Mouse (Mus musculus) forebrain, embryonic 11.5 days (tissue): ENCODE data around the gene Slc44a3. TPM values are rescaled to one million over a fixed set of nuclear protein-coding genes. Genes with fewer than 3 reads are reported as not detected.

ENCODE experiments used
- ATAC-seq: fragments of 200-750 bp; cut with Nextera tagmentation; replicated peaks from 2 replicates; pipeline ENCODE4 v1.8.0; 2017; ENCODE audit warnings: moderate TSS enrichment; ENCODE audit not compliant: low FRiP score
- DNase-seq: peaks from one replicate; pipeline ENCODE4 v3.0.0-alpha.2; 2017; ENCODE audit warnings: low spot score
- H3K27ac ChIP-seq: fragments of 300-500 bp; sonication (generic); 2 replicates; pipeline ENCODE4 v1.5.1; 2014; ENCODE audit warnings: low read depth, low read length
- H3K27me3 ChIP-seq: fragments of 300-500 bp; sonication (generic); 2 replicates; pipeline ENCODE4 v1.6.1; 2014; ENCODE audit warnings: mild to moderate bottlenecking, low read length, mixed read lengths; ENCODE audit not compliant: control insufficient read depth, insufficient read depth
- H3K36me3 ChIP-seq: fragments of 300-500 bp; sonication (generic); 2 replicates; pipeline ENCODE4 v1.6.1; 2014; ENCODE audit warnings: mild to moderate bottlenecking, low read length, moderate library complexity, mixed read lengths; ENCODE audit not compliant: control insufficient read depth, insufficient read depth
- H3K4me1 ChIP-seq: fragments of 300-500 bp; sonication (generic); replicated peaks from 2 replicates; pipeline ENCODE4 v1.6.1; 2014; ENCODE audit warnings: low read length, mixed read lengths; ENCODE audit not compliant: control insufficient read depth, insufficient read depth
- H3K4me2 ChIP-seq: fragments of 300-500 bp; sonication (generic); 2 replicates; pipeline ENCODE4 v1.6.1; 2014; ENCODE audit warnings: low read depth, mild to moderate bottlenecking, low read length, moderate library complexity, mixed read lengths; ENCODE audit not compliant: severe bottlenecking
- H3K4me3 ChIP-seq: fragments of 300-500 bp; sonication (generic); 2 replicates; pipeline ENCODE4 v1.5.1; 2014; ENCODE audit warnings: low read depth, low read length
- H3K9ac ChIP-seq: fragments of 300-500 bp; sonication (generic); 2 replicates; pipeline ENCODE4 v1.6.1; 2014; ENCODE audit warnings: low read length
- H3K9me3 ChIP-seq: fragments of 300-500 bp; sonication (generic); 2 replicates; pipeline ENCODE4 v1.6.1; 2016; ENCODE audit warnings: low read length, mixed read lengths; ENCODE audit not compliant: control insufficient read depth
- WGBS: fragments of 180-500 bp; shearing (Covaris S2); extraction: QIAGEN DNeasy Blood & Tissue Kit; methylation state at CpG from one replicate; pipeline ENCODE4 v1.1.7; 2014; 5-methylcytosine and 5-hydroxymethylcytosine counted together
- polyA plus RNA-seq: library from polyadenylated mRNA; unstranded; fragments of >200 nt; fragmentation: Nextera tagmentation; extraction: Ambion mirVana; gene quantifications from 2 replicates; pipeline ENCODE4 v1.2.1, GENCODE M21; 2014

Gene Slc44a3
- polyA plus RNA-seq, 1 experiment from 2014 or later = 1.0 TPM

DNA sequence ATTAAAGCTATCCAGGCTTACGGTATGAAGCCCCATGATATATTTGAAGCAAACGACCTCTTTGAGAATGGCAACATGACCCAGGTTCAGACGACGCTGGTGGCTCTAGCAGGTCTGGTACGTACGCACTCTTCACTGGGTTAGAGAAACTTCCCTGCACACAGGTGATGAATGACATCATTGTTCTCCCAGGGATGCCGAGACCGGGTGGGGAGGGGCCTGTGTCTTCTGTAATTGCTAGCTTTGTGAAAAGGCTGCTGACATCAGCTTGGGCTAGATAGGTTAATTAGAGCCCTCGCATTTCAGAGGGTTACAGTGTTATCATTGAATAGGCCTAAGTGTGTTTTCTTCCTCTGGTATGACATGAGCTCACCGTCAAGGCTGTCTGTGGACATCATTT is 80.8 kb downstream of the Slc44a3 start:
- Histone ChIP-seq H3K9me3 (no peaks in the 10 kb centered on the region), H3K4me1 (peaks cover 12% of the 10 kb centered on the region), H3K9ac (no peak overlapping the region), H3K4me2 (no peak overlapping the region), H3K27ac (no peak overlapping the region), H3K27me3 (no peaks in the 10 kb centered on the region), H3K4me3 (no peak overlapping the region), H3K36me3 (peaks cover 23% of the 10 kb centered on the region)
- DNase-seq = no peak
- WGBS = 65% methylated on average over 10 of the region's 10 CpGs
- ATAC-seq = no peak

- Histone ChIP-seq H3K4me2 (no peak overlapping the region), H3K4me3 (no peak overlapping the region), H3K27ac (no peak overlapping the region), H3K36me3 (peaks cover 11% of the 10 kb centered on the region), H3K9ac (no peak overlapping the region), H3K9me3 (peaks cover under 1% of the 10 kb centered on the region), H3K27me3 (no peaks in the 10 kb centered on the region), H3K4me1 (peaks cover 12% of the 10 kb centered on the region)
- DNase-seq = no peak
- 91% methylated on average over 8 of the region's 8 CpGs for WGBS
- no peak for ATAC-seq
Measured at GRCm38 (mm10) chr3:121449527-121449926, 82.7 kb downstream of the Slc44a3 start.

- DNase-seq (no peak), ATAC-seq (peak; percentile 65)
- Histone ChIP-seq H3K4me3 (no peak overlapping the region), H3K4me2 (0 out of 2 replicates have a peak overlapping the region, but pooled peaks have one; percentile 8), H3K9ac (no peak overlapping the region), H3K36me3 (peaks cover 14% of the 10 kb centered on the region), H3K4me1 (peaks cover 12% of the 10 kb centered on the region), H3K27ac (no peak overlapping the region), H3K27me3 (no peaks in the 10 kb centered on the region), H3K9me3 (peaks cover 3% of the 10 kb centered on the region)
- WGBS = 70% methylated on average over 8 of the region's 8 CpGs
Measured at GRCm38 (mm10) chr3:121448606-121449005, 83.6 kb downstream of the Slc44a3 start.

DNA sequence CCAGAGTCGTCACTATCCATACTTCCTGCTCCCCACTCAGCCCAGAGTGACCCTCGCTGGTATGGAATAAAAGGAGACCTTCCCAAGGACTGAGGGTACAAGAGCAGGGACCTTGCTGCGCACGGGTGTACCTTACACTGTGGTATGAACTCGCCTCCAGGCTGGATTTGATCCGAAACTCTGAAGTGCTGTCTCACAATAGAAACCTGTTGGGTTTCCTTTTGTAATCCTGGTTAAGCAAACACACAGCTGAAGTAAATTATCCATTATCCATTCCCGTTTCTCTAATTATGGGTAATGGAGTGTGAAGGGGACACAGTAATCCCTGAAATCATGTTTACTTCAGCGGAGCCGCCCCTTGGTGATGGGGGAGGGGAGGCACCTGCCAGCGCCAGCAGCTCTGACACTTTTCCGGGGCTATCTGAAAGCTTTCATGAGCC is 84.2 kb downstream of the Slc44a3 start:
- no peak overlapping the region for H3K9ac ChIP-seq
- peaks cover 3% of the 10 kb centered on the region for H3K9me3 ChIP-seq
- WGBS = 15% methylated on average over 11 of the region's 11 CpGs
- H3K4me1 ChIP-seq = peaks cover 12% of the 10 kb centered on the region
- no peak overlapping the region for H3K4me3 ChIP-seq
- DNase-seq (no peak), ATAC-seq (peak; percentile 62)
- peaks cover 14% of the 10 kb centered on the region for H3K36me3 ChIP-seq
- H3K27ac ChIP-seq = no peak overlapping the region
- H3K4me2 ChIP-seq = 0 out of 2 replicates have a peak overlapping the region, but pooled peaks have one; percentile 8
- no peaks in the 10 kb centered on the region for H3K27me3 ChIP-seq

DNA sequence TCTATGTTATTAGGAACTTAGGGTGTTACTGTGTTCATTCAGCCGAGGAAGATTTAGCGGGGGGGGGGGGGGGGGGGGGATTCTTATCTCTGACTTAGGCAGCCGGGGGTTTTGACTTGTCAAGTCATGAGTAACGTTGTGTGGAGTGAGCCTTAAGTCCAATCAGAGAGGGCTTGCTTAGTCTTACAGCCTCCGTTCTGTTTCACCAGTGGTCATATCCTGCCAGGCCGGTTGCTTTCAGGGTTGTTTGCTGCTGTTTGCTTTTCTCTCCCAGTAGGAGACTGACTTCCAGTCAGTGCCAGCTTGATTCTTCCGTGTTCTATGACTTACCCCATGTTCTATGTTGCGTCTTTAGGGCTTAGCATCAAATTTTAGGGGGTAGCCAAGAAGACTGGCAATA is 85.8 kb downstream of the Slc44a3 start:
- Histone ChIP-seq H3K9ac (no peak overlapping the region), H3K27me3 (no peaks in the 10 kb centered on the region), H3K36me3 (peaks cover 16% of the 10 kb centered on the region), H3K27ac (no peak overlapping the region), H3K4me3 (no peak overlapping the region), H3K9me3 (peaks cover 3% of the 10 kb centered on the region), H3K4me2 (no peak overlapping the region), H3K4me1 (peaks cover 12% of the 10 kb centered on the region)
- WGBS = 71% methylated on average over 8 of the region's 8 CpGs
- no peak for ATAC-seq
- DNase-seq = no peak

DNA sequence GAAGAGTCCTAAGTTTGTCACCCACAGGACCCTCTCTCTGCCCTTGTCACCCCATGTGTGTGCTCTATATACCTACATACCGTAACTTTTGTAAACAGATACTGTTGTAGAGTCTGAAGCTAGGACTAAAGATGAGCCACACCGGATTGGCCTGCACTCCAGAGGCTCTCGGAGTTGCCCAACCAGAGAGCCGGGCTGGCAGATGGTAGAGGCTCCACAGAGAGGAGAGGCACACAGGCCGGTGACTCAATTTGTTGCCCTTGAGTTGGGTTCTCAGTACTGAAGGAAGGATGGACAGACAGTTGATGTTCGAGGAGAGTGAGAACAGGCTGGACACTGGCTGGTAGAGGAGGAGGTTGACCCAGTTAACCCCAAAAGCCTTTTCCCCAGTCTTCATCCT is 87.8 kb downstream of the Slc44a3 start:
- Histone ChIP-seq H3K27ac (no peak overlapping the region), H3K9ac (no peak overlapping the region), H3K4me3 (no peak overlapping the region), H3K36me3 (peaks cover 11% of the 10 kb centered on the region), H3K4me1 (peaks cover 10% of the 10 kb centered on the region), H3K4me2 (no peak overlapping the region), H3K27me3 (no peaks in the 10 kb centered on the region), H3K9me3 (peaks cover 3% of the 10 kb centered on the region)
- WGBS = 94% methylated on average over 6 of the region's 6 CpGs
- no peak for DNase-seq
- no peak for ATAC-seq

GRCm38 (mm10) chr3:121443861-121444271 is 88.3 kb downstream of the Slc44a3 start:
- H3K9ac ChIP-seq = no peak overlapping the region
- no peak overlapping the region for H3K4me2 ChIP-seq
- peaks cover 11% of the 10 kb centered on the region for H3K36me3 ChIP-seq
- no peak for ATAC-seq
- no peak for DNase-seq
- H3K4me3 ChIP-seq = no peak overlapping the region
- WGBS = 89% methylated on average over 4 of the region's 4 CpGs
- no peaks in the 10 kb centered on the region for H3K27me3 ChIP-seq
- H3K4me1 ChIP-seq = peaks cover 10% of the 10 kb centered on the region
- H3K27ac ChIP-seq = no peak overlapping the region
- H3K9me3 ChIP-seq = peaks cover 3% of the 10 kb centered on the region

- peaks cover 11% of the 10 kb centered on the region for H3K36me3 ChIP-seq
- H3K4me3 ChIP-seq = no peak overlapping the region
- no peak overlapping the region for H3K27ac ChIP-seq
- H3K4me2 ChIP-seq = no peak overlapping the region
- peaks cover 3% of the 10 kb centered on the region for H3K9me3 ChIP-seq
- ATAC-seq (no peak), DNase-seq (no peak)
- no peaks in the 10 kb centered on the region for H3K27me3 ChIP-seq
- WGBS = 91% methylated on average over 5 of the region's 5 CpGs
- no peak overlapping the region for H3K9ac ChIP-seq
- no peaks in the 10 kb centered on the region for H3K4me1 ChIP-seq
Measured at GRCm38 (mm10) chr3:121442288-121442687, 89.9 kb downstream of the Slc44a3 start.

DNA sequence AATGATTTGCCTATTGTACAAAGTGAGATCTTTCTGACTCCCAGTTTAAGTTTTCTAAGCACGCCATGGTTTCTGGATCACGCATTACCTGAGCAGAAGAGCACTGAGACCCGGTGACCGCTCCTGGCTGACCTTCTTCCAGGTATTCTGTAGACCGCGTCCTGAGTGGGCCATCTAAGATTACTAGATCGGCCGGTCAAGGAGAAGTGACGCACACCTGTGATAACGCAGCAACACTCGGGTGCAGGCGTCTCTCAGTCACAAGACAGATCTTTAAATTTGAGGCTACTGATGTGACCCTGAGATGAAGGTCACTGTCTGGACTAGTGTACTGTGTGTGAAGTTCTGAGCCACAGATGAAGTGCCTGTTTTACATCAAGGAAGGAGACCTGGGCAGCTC is 90.7 kb downstream of the Slc44a3 start:
- DNase-seq (no peak), ATAC-seq (no peak)
- H3K4me3 ChIP-seq = no peak overlapping the region
- no peaks in the 10 kb centered on the region for H3K27me3 ChIP-seq
- peaks cover 3% of the 10 kb centered on the region for H3K9me3 ChIP-seq
- H3K27ac ChIP-seq = no peak overlapping the region
- 96% methylated on average over 12 of the region's 12 CpGs for WGBS
- H3K4me1 ChIP-seq = no peaks in the 10 kb centered on the region
- H3K36me3 ChIP-seq = peaks cover 11% of the 10 kb centered on the region
- H3K4me2 ChIP-seq = no peak overlapping the region
- no peak overlapping the region for H3K9ac ChIP-seq
